Mouse (Mus musculus) v-Abl transformed pro-B cells (cell line): ENCODE measurements around the gene Nrxn1.
"Not testable (repeated sequence)": the region's sequence is repeated elsewhere in the genome, so short reads cannot be mapped to it uniquely, and the experiment has no call there.

ENCODE experiments used
- in situ Hi-C, 2 experiments: fragments of 400-800 bp; cut with MboI; formaldehyde crosslinking; loops; one replicate each; pipeline ENCODE4 v1.15.1; 2025; ENCODE audit not compliant: unreplicated experiment in 2 of 2

The Nrxn1 gene

DNA sequence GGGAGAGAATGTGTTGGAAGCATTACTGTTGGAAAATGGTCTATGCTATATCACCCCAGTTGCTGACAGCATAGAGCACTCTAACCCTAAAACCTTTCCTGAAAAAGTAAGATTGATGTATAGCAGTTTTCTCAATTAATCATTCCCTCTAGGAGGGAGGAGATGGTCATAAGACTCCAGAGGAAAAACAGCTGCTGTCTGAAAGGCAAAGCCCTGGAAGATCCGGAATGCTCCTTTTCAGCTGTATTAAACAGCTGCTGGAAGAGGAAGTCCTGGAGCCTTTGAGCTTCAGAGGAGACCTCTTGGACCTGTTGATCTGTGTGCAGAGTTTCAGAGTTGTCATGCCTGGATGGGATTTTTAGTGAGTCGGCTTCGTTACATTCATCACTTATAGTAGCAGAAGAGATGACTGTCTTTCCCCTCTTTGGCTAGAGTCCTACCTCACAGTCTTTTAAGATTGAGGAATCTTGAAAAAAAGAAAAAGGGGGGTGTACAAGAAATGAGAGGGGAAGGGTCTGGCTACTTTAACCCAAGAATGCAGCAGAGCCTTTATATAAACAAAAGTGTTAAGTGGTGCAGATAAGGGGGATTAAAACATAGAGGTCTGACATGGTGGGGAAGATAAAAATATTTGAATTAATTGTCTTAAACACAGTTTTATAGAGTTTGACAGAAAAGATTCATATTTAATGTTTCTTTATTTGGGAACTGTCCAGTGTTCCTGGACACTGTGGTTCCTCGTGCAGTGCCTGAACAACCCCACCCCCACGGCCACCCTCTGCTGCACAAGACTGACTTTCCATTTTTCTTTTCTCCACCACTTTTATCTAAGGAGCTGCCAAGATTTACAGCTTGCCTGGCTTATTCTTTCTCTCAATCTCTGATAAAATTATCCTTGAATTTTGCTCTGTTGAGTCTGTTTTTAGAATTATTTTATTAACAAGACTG, 710.1 kb downstream of the Nrxn1 start:
- in situ Hi-C loops = no loop called here

DNA sequence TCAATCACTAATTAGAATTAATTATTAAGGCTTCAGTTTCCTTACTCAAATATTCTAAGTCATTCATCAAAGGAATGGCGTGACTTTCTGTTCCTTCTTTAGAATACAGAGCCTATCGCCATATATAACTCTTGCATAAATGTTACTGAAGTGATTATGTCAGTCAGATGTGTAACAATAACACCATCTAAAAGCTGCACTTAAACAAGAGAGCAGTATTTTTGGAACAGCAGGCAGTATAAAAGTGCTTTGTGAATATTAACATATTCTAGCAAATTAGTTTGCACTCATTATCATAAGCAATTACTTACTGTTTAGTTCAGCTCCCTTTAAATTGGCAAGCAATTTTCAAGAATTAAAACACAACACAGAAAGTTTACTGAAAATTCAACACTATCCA, 716.3 kb downstream of the Nrxn1 start:
- in situ Hi-C loops = no loop called here

DNA sequence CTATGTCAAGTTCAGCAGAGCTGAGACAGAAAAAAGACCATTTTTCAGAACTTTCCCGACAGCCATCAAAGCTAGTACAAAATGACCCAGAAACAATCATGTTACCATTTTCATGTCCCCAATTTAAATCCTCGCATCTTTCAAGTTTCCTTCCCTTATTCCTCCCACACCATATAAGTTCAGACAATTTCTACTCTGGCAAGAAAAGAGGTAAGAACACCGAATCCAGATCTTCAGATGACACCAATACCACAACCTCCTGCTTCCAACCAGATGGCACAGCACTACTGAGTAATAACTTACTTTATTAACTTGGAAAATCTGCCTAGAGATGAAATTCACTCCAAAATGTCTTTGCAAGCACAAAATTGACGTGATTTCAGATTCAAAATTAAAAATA, 730.7 kb downstream of the Nrxn1 start:
- in situ Hi-C loops = no loop called here

DNA sequence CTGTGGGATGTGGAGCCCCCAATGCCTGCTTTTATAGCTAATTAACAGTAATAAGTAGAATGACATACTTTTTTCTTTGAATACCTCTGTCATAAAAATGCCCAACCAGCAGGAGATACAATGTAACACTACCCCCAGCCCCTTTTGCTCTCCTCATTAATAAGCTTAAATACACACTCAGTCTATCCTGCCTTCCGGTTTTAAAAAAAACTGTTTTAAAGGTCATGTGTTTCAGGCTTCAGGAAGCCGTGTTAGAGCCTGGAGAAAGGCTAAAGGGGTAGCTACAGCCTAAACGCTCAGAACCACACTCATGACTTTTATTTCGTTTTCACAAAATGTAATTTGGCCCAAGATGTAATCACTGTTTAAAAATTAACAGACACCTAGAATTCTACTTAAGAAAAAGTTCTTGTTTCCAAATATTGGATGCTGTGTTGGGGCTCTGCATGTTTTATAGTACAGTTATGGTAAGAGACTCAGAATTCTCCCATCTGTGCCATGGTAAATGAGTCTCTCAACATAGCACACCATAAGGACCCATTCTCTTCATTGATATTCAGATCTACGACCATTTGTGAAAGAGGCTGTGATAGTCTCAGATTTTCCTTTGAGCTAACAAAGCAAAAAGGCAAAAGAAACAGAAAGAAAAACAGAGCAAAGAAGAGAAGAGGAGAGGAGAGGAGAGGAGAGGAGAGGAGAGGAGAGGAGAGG, 743.3 kb downstream of the Nrxn1 start:
- in situ Hi-C loops = no loop called here

DNA sequence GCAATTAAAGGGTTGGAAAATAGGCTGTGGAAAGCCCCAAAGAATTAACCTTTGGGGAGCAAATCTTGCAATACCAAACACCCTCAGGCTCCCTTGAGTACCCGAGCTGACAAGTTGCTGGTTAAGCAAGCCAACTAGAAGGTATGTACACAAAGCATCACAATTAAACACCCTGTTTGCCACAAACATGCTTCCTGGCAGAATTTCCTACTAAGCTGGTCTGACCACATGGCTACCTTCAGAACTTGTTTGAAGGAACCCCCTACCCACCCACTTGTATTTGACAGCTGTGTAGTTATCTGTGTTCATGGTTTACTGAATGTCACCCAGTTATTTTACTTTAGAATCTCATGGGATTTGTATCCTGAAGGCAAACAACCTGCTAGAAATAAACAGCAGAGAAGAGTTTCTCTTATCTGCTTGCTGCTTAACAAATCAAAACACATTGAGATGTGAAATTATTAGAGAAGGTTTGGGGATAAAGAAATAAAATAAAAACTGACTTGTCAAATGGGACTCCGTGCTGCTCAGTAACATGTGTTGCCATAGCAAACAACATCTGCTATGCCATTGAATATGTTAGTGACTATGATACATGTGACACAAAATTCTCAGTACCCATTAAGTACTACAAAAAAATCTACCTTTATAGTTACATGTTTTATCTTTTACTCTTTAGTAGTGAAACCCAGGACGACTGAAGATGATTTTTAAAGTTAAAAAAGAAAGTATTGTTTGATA, 746.0 kb downstream of the Nrxn1 start:
- in situ Hi-C loops = no loop called here

DNA sequence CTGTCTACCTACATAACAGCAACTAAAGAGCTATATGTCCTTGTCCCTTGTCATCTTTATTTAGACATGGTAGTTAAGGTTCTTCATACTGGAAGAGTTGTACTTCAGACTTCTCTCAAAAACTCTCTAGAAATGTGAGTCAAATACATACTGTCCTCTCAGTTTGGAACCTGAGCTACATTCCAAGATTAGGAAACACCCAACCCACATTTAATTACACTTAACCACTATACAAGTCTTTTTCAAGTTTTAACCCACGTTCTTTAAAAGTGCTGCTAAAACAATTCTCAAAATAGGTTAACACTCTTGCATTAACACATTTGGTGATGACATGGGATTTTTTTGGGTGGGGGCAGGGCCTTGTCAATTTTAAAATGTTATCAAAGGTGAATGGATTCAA, 759.4 kb downstream of the Nrxn1 start:
- in situ Hi-C loops = no loop called here

DNA sequence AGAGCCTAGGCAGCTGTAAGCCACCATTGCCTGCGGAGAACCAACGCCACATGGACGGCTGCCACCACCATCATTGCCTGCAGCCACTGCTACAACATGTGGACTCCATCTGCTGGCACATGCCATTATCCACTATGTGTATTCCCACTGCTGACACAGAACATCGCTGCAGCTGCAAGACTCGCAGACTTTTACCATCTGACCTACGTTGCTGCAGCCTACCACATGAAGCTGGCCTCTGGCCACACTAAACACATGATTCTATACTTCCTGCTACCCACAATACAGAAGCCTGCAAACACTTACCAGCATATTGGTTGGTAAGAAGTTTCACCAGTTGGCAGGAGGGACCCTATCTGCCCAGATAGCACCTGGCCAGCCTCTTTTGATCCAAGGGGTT, 769.2 kb downstream of the Nrxn1 start:
- in situ Hi-C loops = no loop called here

DNA sequence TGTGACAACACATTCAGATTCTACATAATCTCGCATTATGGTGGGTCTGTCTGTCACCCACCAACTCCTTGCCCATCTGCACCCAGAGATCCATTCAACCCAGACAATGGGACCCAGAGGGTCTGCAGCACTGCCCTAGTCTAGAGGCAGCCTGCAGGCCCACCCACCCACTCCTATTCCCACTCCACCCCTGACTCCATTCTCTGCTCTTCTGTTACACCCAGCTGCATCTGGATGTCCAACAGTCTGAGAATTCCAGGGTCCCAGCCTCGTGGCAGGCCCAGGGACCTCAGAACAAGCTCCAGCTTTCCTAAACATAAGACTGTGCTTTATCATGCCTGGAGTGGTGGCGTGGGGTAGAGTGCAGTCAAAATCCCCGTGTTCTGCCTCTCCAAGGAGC, 820.6 kb downstream of the Nrxn1 start:
- in situ Hi-C loops = loop anchor here (5.0 to 25.0 kb wide), 4 partner anchors 137 to 1610 kb away; partner anchors contain the start of gene Gtf2a1l (in 1 of the 2)

DNA sequence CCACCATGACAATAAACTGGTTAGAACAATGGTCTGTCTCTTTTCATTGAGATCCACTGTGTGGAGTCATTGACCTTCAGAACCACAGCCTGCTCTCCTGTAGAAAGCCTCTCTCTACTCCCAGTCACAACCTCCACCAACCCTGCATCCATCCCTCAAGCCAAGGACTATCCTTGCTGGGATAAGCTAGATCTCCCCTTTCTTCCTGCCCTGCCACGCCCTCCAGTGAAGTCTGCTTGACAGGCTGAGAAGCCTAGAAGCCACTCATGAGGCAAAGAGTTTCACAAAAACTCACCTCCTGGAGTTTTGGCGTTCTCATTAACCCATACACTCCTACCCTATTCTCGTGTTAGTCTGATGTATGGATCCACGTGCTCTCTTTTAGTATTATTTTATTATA, 821.7 kb downstream of the Nrxn1 start:
- in situ Hi-C loops = loop anchor here (5.0 to 25.0 kb wide), 4 partner anchors 136 to 1609 kb away; partner anchors contain the start of gene Gtf2a1l (in 1 of the 2)

DNA sequence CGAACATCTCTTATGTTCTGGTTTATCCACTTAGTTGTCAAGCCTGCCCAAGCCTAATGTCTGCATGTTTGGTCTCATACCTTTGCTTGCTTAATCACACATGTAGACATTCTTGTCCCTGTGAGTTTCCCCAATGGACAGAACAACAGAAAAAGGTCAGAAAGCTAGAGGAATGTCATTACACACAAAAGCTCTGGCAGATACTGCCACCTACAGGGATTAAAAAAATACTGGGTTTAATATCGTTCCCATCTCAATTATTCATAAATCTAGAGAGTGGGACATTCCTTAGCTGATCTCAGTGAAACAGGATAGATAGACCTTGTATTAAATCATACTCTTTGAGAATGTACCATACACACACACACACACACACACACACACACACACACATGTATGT, 823.7 kb downstream of the Nrxn1 start:
- in situ Hi-C loops = loop anchor here (5.0 to 25.0 kb wide), 6 partner anchors 132 to 1607 kb away; partner anchors contain the start of gene Gtf2a1l (in 1 of the 2)

DNA sequence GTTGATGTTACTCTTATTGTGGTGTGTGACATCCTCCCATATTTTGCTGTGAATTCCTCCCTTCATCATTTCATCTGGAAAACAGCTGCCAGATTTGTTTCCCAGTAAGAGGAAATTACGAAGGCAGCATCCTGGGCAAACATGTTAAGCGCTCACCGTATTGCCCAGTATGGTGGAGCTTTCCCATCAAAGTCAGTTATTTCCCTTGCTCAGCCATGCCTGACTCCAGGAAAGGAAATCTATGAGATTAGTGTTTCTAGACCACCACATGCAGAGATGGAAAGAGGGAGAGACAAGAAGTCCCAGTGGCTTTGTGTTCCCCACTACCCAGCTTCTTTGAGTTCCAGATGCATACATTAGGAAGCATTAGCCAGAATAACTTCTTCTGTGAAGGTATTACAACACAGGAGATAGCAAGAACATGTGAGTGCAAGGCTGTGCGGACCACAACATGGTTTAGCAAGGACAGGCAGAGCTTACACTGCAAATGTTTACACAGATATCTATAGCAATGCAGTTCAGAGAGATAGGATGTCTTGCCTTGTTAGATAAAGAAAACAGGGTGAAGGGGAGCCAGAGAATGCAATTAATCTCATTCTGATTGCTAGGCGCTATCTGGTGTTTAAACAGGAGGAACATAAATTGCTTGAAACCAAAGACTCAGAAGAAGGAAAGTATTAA, 839.3 kb downstream of the Nrxn1 start:
- in situ Hi-C loops = loop anchor here in 1 of 2 experiments (25.0 kb wide), 1 partner anchor 1591 kb away; the partner anchor contains the start of gene Gtf2a1l

DNA sequence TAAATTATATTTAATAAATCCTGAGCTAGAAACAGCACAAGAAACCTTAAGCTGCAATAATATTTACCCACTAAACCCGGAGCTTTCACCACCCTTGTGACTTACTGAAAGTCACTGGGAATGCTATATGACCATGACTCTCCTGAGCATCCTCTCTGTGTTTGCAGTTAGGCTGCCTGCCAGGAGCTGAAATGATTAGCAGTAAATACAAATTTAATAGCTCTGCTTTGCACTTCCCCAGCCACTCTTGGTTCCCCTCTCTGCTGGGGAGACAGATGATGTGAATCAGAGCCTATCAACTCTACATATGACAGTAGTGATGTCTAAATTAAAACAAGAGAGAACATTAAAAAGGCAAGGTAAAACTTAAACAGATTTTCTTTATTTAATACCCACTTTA, 840.7 kb downstream of the Nrxn1 start:
- in situ Hi-C loops = loop anchor here in 1 of 2 experiments (25.0 kb wide), 1 partner anchor 1590 kb away; the partner anchor contains the start of gene Gtf2a1l

DNA sequence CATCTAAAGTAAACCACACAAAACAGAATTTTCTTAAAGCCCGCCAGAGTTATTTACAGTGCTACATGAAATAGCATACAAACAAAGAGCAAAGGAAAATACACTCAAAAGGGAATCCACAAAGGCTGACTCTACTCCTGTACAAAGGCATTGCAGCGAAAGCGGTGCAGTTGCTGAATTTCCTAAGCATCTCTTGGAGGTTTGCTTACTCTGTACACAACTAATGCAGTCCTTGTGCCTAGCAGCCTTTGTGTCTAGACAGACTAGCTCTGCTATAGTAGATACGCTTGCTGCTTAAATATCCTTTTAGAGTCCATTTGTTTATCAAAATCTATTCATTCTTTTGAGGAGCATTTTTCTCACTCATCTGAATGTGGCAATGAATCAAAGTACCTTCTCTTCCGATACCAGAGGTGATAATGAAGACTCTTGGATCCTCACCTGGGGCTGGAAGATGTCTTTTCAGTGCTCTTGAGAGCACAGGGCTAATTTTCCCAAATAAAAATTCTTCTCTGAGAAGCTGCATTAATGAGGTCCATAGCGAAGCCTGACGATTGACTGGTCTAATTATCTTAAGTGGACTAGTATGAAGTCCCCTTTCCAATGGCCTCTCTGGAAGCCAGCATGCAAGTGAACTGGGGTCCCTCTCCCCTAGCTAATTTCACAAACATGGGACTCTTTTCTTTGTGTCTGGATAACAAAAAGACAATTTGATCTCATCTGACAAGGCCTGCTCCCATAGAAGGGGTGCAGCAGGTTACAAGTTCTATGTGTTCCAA, 845.6 kb downstream of the Nrxn1 start:
- in situ Hi-C loops = no loop called here

DNA sequence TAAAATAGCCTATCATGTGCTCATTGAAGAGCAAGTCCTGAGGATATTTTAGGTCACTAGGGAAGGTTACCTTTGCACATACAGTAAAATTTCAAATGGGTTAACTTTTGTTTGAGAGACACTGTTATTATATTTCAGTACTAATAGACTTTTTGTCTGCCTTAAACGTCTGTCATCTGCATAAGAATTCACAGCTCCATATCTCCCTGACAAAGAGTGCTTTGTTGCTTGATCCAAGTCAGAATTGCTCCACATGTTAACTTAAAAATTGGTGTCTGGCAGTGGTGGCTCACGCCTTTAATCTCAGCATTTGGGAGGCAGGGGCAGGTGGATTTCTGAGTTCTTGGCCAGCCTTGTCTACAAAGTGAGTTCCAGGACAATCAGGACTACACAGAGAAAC, 848.5 kb downstream of the Nrxn1 start:
- in situ Hi-C loops = no loop called here

DNA sequence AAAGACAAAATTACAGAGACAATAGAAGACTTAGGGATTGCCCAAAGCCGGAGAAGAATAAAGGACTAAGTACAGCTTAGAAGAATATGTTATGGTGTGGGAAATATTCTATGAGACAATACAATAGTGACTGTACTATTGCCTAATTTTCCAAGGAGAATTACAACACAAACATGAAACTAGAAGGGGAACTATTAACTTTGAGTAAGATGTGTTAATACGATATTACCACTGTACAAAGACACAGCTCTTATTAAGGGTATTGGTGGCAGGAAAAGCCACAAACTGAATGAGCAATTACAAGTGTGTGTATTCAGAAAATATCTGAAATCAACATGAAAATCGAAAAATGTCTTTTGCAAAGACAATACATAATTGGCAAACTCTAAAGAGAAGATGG, 853.9 kb downstream of the Nrxn1 start:
- in situ Hi-C loops = no loop called here

DNA sequence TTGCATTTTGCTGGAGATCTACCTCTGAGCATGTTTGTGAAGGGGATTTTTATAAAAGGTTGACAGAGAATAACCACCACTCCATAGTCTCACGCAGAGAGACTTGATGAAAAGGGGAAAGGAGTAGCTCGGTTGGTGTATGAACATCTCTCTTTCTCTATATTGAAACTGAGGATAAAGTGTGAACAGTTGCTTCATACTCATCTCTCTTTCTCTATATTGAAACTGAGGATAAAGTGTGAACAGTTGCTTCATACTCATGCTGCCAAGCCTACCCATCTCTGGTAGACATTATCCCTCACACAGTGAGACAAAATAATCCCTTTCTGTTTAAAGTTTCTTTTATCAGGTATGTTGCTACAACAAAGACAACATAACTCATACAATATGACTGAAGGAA, 854.4 kb downstream of the Nrxn1 start:
- in situ Hi-C loops = no loop called here

DNA sequence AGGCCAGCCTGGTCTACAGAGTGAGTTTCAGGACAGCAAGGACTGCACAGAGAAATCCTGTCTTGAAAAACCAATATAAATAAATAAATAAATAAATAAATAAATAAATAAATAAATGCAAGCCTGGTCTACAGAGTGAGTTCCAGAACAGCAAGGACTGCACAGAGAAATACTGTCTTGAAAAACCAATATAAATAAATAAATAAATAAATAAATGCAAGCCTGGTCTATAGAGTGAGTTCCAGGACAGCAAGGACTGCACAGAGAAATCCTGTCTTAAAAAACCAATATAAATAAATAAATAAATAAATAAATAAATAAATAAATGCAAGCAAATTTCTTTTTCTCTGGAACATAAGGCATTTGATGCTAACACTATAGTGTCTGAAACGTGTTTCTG, 857.2 kb downstream of the Nrxn1 start:
- in situ Hi-C loops = not testable (repeated sequence)

DNA sequence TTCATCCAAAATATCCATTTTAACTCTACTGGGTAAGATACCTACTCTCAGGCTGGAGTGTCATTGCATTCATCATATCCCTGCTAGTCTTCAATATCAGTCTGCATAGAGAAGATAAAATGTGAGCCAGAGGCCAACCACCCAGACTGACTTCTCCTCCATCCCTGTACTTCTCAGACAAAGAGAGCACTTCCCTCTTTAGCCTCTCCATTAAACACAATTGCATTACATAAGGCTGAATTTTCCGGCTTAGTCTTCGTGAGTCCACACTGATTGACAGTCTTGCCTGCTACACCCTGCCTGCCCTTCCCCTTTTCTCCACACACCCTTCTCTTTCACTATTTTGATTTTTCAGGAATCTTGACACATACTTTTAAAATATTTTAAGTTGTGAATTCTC, 858.1 kb downstream of the Nrxn1 start:
- in situ Hi-C loops = no loop called here

DNA sequence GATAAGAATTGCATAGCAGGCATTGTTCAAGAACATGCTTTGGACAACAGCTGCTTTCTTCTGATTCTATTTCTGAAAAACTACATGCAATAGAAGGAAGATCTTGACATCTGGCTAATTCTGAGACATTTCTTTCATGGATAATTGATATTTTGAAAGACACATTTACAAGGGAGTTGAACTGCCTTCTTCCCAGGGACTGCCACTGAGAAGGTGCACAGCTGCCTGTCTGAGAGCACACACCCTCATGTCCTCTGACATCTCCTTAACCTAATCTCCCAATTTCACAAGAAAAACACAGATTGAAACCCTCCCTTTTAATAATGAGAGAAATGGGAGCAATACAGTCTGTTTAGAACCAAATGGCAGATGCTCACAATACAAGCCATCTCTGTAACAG, 884.3 kb downstream of the Nrxn1 start:
- in situ Hi-C loops = no loop called here
